Mouse (Mus musculus) MEL (cell line): ENCODE data around the gene Afg3l1. TPM values are rescaled to one million over a fixed set of nuclear protein-coding genes. Genes with fewer than 3 reads are reported as not detected.

Experiments used
- DNase-seq: peaks from one replicate; pipeline ENCODE4 v3.0.0; 2011; ENCODE audit warnings: low read depth, low spot score
- H3K27ac ChIP-seq: 2 replicates; pipeline ENCODE4 v1.5.1; 2012; ENCODE audit warnings: low read depth, mild to moderate bottlenecking, control low read depth, low read length, moderate library complexity; ENCODE audit not compliant: control insufficient read depth
- H3K27me3 ChIP-seq, 2 experiments: fragments of 150-350 bp in 1 of 2; sonication (generic) in 1 of 2; 2 replicates each; pipeline ENCODE4 v1.6.1; 2012; ENCODE audit warnings: low read length in 2 of 2, mild to moderate bottlenecking in 2 of 2, improper control_type of control experiment in 1 of 2, moderate library complexity in 1 of 2; ENCODE audit not compliant: insufficient read depth in 2 of 2, control insufficient read depth in 1 of 2
- H3K36me3 ChIP-seq, 2 experiments: 2 replicates each; pipeline ENCODE4 v1.6.1; 2012 to 2014; ENCODE audit warnings: low read length in 2 of 2, improper control_type of control experiment in 1 of 2, inconsistent platforms in 1 of 2, mild to moderate bottlenecking in 1 of 2; ENCODE audit not compliant: insufficient read depth in 2 of 2, control insufficient read depth in 1 of 2
- H3K4me1 ChIP-seq, 2 experiments: fragments of 150-350 bp in 1 of 2; sonication (generic) in 1 of 2; 2 replicates each; pipeline ENCODE4 v1.6.1; 2012; ENCODE audit warnings: low read length in 2 of 2, improper control_type of control experiment in 1 of 2, mild to moderate bottlenecking in 1 of 2; ENCODE audit not compliant: insufficient read depth in 2 of 2, control insufficient read depth in 1 of 2
- H3K4me3 ChIP-seq, 2 experiments: fragments of 150-350 bp in 1 of 2; sonication (generic) in 1 of 2; 2 replicates each; pipeline ENCODE4 v1.5.1; 2012; ENCODE audit warnings: low read depth in 2 of 2, low read length in 2 of 2, mild to moderate bottlenecking in 2 of 2, moderate library complexity in 2 of 2, control low read depth in 1 of 2, improper control_type of control experiment in 1 of 2; ENCODE audit not compliant: control insufficient read depth in 1 of 2, insufficient read depth in 1 of 2
- H3K79me2 ChIP-seq: 2 replicates; pipeline ENCODE4 v1.6.1; 2012; ENCODE audit warnings: mild to moderate bottlenecking, low read length, moderate library complexity; ENCODE audit not compliant: control insufficient read depth, poor library complexity, insufficient read depth
- H3K9ac ChIP-seq: 2 replicates; pipeline ENCODE4 v1.6.1; 2012; ENCODE audit warnings: low read depth, mild to moderate bottlenecking, control low read depth, low read length, moderate library complexity; ENCODE audit not compliant: control insufficient read depth, poor library complexity, severe bottlenecking
- H3K9me3 ChIP-seq: fragments of 150-350 bp; sonication (generic); replicated peaks from 2 replicates; pipeline ENCODE4 v1.6.1; 2012; ENCODE audit warnings: mild to moderate bottlenecking, low read length, improper control_type of control experiment, moderate library complexity; ENCODE audit not compliant: insufficient read depth
- BHLHE40 ChIP-seq: IDR thresholded peaks from 2 replicates; pipeline ENCODE4 v1.6.1; 2012; ENCODE audit warnings: low read depth, mild to moderate bottlenecking, inconsistent platforms, low read length, improper control_type of control experiment, borderline replicate concordance
- CTCF ChIP-seq, 3 experiments: IDR thresholded peaks in 2 of 3; conservative IDR thresholded peaks in 1 of 3; 2 replicates each; pipeline ENCODE4 v1.5.1; 2011 to 2012; ENCODE audit warnings: low read length in 3 of 3, low read depth in 2 of 3, mild to moderate bottlenecking in 2 of 3, improper control_type of control experiment in 1 of 3, inconsistent platforms in 1 of 3, mixed read lengths in 1 of 3, moderate library complexity in 1 of 3; ENCODE audit not compliant: control insufficient read depth in 1 of 3, insufficient read depth in 1 of 3, poor library complexity in 1 of 3, severe bottlenecking in 1 of 3
- ELF1 ChIP-seq: IDR thresholded peaks from 2 replicates; pipeline ENCODE4 v1.6.1; 2014; ENCODE audit warnings: low read depth, mild to moderate bottlenecking, inconsistent platforms, low read length, improper control_type of control experiment, moderate library complexity
- EP300 ChIP-seq, 2 experiments: IDR thresholded peaks; 2 replicates each; pipeline ENCODE4 v1.6.1; 2011; ENCODE audit warnings: improper control_type of control experiment in 2 of 2, low read length in 2 of 2, low read depth in 1 of 2, mild to moderate bottlenecking in 1 of 2
- ETS1 ChIP-seq: IDR thresholded peaks from 2 replicates; pipeline ENCODE4 v1.6.1; 2012; ENCODE audit warnings: low read depth, mild to moderate bottlenecking, inconsistent platforms, low read length, improper control_type of control experiment, moderate library complexity
- GATA1 ChIP-seq: IDR thresholded peaks from 2 replicates; pipeline ENCODE4 v1.6.1; 2011; ENCODE audit warnings: low read depth, low read length, improper control_type of control experiment
- HCFC1 ChIP-seq: IDR thresholded peaks from 2 replicates; pipeline ENCODE4 v1.6.1; 2012; ENCODE audit warnings: low read depth, mild to moderate bottlenecking, inconsistent platforms, low read length, improper control_type of control experiment, moderate library complexity
- MAFK ChIP-seq: IDR thresholded peaks from 2 replicates; pipeline ENCODE4 v1.6.1; 2011; ENCODE audit warnings: low read depth, mild to moderate bottlenecking, low read length, improper control_type of control experiment, borderline replicate concordance
- MAX ChIP-seq: IDR thresholded peaks from 2 replicates; pipeline ENCODE4 v1.6.1; 2011; ENCODE audit warnings: low read length, improper control_type of control experiment
- MYB ChIP-seq: IDR thresholded peaks from 2 replicates; pipeline ENCODE4 v1.6.1; 2011; ENCODE audit warnings: mild to moderate bottlenecking, low read depth, low read length, improper control_type of control experiment
- MYC ChIP-seq: IDR thresholded peaks from 2 replicates; pipeline ENCODE4 v1.6.1; 2011; ENCODE audit warnings: low read depth, mild to moderate bottlenecking, low read length, improper control_type of control experiment, moderate library complexity
- NRF1 ChIP-seq: IDR thresholded peaks from 2 replicates; pipeline ENCODE4 v1.6.1; 2014; ENCODE audit warnings: low read depth, mild to moderate bottlenecking, inconsistent platforms, low read length, improper control_type of control experiment, moderate library complexity; ENCODE audit not compliant: poor library complexity, insufficient read depth, severe bottlenecking
- POLR2A ChIP-seq, 2 experiments: IDR thresholded peaks; 2 replicates each; pipeline ENCODE4 v1.6.1; 2011 to 2012; ENCODE audit warnings: low read length in 2 of 2, mild to moderate bottlenecking in 2 of 2, control low read depth in 1 of 2, improper control_type of control experiment in 1 of 2, low read depth in 1 of 2, moderate library complexity in 1 of 2; ENCODE audit not compliant: control insufficient read depth in 1 of 2, insufficient read depth in 1 of 2, poor library complexity in 1 of 2
- SIN3A ChIP-seq: IDR thresholded peaks from 2 replicates; pipeline ENCODE4 v1.6.1; 2012; ENCODE audit warnings: low read length, improper control_type of control experiment, inconsistent platforms
- SMC3 ChIP-seq: IDR thresholded peaks from 2 replicates; pipeline ENCODE4 v1.6.1; 2011; ENCODE audit warnings: low read depth, low read length, improper control_type of control experiment
- TCF12 ChIP-seq: IDR thresholded peaks from 2 replicates; pipeline ENCODE4 v1.6.1; 2014; ENCODE audit warnings: low read depth, mild to moderate bottlenecking, inconsistent platforms, low read length, improper control_type of control experiment, moderate library complexity
- UBTF ChIP-seq: IDR thresholded peaks from 2 replicates; pipeline ENCODE4 v1.6.1; 2012; ENCODE audit warnings: low read depth, mild to moderate bottlenecking, inconsistent platforms, low read length, improper control_type of control experiment, moderate library complexity, borderline replicate concordance; ENCODE audit not compliant: insufficient read depth
- USF1 ChIP-seq: IDR thresholded peaks from 2 replicates; pipeline ENCODE4 v1.6.1; 2014; ENCODE audit warnings: low read depth, mild to moderate bottlenecking, inconsistent platforms, low read length, improper control_type of control experiment, moderate library complexity
- ZKSCAN1 ChIP-seq: IDR thresholded peaks from 2 replicates; pipeline ENCODE4 v1.6.1; 2012; ENCODE audit warnings: low read depth, mild to moderate bottlenecking, inconsistent platforms, low read length, improper control_type of control experiment, moderate library complexity
- ZNF384 ChIP-seq: IDR thresholded peaks from 2 replicates; pipeline ENCODE4 v1.6.1; 2012; ENCODE audit warnings: low read depth, mild to moderate bottlenecking, inconsistent platforms, low read length, improper control_type of control experiment
- polyA plus RNA-seq, 2 experiments: library from polyadenylated mRNA; stranded (reverse) in 1 of 2; unstranded in 1 of 2; fragments of >175 nt in 1 of 2; fragments of >200 nt in 1 of 2; gene quantifications; 2 replicates each; pipeline versions ENCODE4 v1.2.1 to v1.2.4; 2012; ENCODE audit warnings: low replicate concordance in 2 of 2, low read depth in 1 of 2; ENCODE audit not compliant: insufficient read length in 2 of 2, insufficient read depth in 1 of 2, missing spikeins in 1 of 2
- total RNA-seq: library from RNA; depleted of rRNA; stranded (reverse); fragments of 300-350 nt; gene quantifications from 2 replicates; pipeline ENCODE4 v1.2.3, GENCODE M21; 2012

The Afg3l1 gene
- total and polyA plus RNA-seq, 3 experiments = 27.5 to 68.4 TPM; not detected in 1

- no peak for TF ChIP-seq MAFK
- no peak for TF ChIP-seq ETS1
- TF ChIP-seq MYC = 0 out of 2 replicates have a peak, but pooled peaks have one; percentile 15
- no peak for TF ChIP-seq ELF1
Measured at GRCm38 (mm10) chr8:123442871-123443575, 34.7 kb upstream of the Afg3l1 start (continued).

GRCm38 (mm10) chr8:123443576-123443921 lies 34.2 kb upstream of the Afg3l1 start:
- no peaks in the 10 kb centered on the region for H3K9me3 ChIP-seq
- H3K9ac ChIP-seq = peak overlapping the region; percentile 94
- H3K4me1 ChIP-seq = peaks cover 6 to 23% of the 10 kb centered on the region in 2 experiments
- H3K36me3 ChIP-seq = peaks cover 0 to 5% of the 10 kb centered on the region in 2 experiments; a peak in 1 of 4 replicates
- no peak for DNase-seq
- H3K4me3 ChIP-seq = peak overlapping the region; percentile 90
- TF ChIP-seq GATA1 (no peak), BHLHE40 (no peak), HCFC1 (no peak), TCF12 (no peak), UBTF (no peak), ZKSCAN1 (no peak), ZNF384 (peak; percentile 91), NRF1 (no peak), USF1 (no peak), MYB (no peak), POLR2A (IDR thresholded peaks at IDR 0.05; ENCODE audit: control insufficient read depth in 1 of 2, insufficient read depth in 1 of 2, low read depth in 1 of 2, low read length in 2 of 2, poor library complexity in 1 of 2) (no peak), SIN3A (no peak), ETS1 (no peak), SMC3 (no peak), EP300 (IDR thresholded peaks at IDR 0.05; ENCODE audit: low read depth in 1 of 2, low read length in 2 of 2) (no peak), MYC (no peak), CTCF (IDR thresholded peaks at IDR 0.05 in 2 of 3, conservative IDR thresholded peaks at IDR 0.05 in 1 of 3; ENCODE audit: control insufficient read depth in 1 of 3, insufficient read depth in 1 of 3, low read depth in 2 of 3, low read length in 3 of 3, poor library complexity in 1 of 3, severe bottlenecking in 1 of 3) (peak in 1 of 3 experiments; percentile 20; a peak in 2 of 6 replicates), MAX (no peak)
- peaks cover 4% of the 10 kb centered on the region; the same call in 1 of the 2 replicates for H3K79me2 ChIP-seq
- H3K27me3 ChIP-seq = no peaks in the 10 kb centered on the region
- H3K27ac ChIP-seq = peak overlapping the region; percentile 33; the same call in 1 of the 2 replicates
